Mouse (Mus musculus) brain, embryonic 14.5 days (tissue): ENCODE results near the gene Mst1r.

Experiments used
- CTCF ChIP-seq: fragments of 200-500 bp; IDR thresholded peaks from 2 replicates; pipeline ENCODE4 v1.5.1; 2012; ENCODE audit warnings: inconsistent platforms, mild to moderate bottlenecking, moderate library complexity, borderline replicate concordance; ENCODE audit not compliant: insufficient read depth, insufficient read length; ENCODE audit errors: extremely low read depth
- POLR2A ChIP-seq: fragments of 200-500 bp; IDR thresholded peaks from 2 replicates; pipeline ENCODE4 v1.6.1; 2012; ENCODE audit warnings: mild to moderate bottlenecking, inconsistent platforms, borderline replicate concordance; ENCODE audit not compliant: poor library complexity, insufficient read depth, insufficient read length, severe bottlenecking; ENCODE audit errors: extremely low read depth

DNA sequence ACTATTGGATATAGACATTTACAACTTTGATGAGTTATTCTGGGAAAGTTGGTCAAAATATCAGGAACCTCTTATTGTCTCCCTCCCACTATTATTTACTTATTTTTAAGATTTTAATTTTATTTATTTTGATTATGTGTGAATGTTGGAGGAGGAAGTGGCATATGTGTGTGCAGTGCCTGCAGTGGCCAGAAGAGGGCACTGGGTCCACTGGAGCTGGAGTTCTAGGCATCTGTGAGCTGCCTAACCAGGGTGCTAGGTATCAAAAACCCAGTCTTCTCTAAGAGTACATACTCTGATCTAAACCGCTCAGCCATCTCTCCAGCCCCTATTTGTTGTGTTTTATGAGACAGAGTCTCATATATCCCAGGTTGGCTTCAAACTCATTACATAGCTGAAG, 15.7 kb upstream of the Mst1r start:
- no peak for TF ChIP-seq POLR2A
- TF ChIP-seq CTCF = peak; percentile 38; the same call in 1 of the 2 replicates
